Mouse (Mus musculus) embryonic fibroblast, embryonic 13.5 days (primary cell): Measurements from ENCODE around the gene Mettl17. TPM values are rescaled to one million over a fixed set of nuclear protein-coding genes. Genes with fewer than 3 reads are reported as not detected.

ENCODE experiments used
- H3K27ac ChIP-seq: 2 replicates; pipeline ENCODE4 v1.5.1; 2012; ENCODE audit warnings: low read length, control low read depth, inconsistent platforms; ENCODE audit not compliant: insufficient read depth
- H3K4me1 ChIP-seq: 2 replicates; pipeline ENCODE4 v1.6.1; 2011; ENCODE audit warnings: low read length; ENCODE audit not compliant: control insufficient read depth, insufficient read depth
- H3K4me3 ChIP-seq: 2 replicates; pipeline ENCODE4 v1.5.1; 2011; ENCODE audit warnings: mild to moderate bottlenecking, control low read depth, low read length; ENCODE audit not compliant: insufficient read depth
- CTCF ChIP-seq: IDR thresholded peaks from 2 replicates; pipeline ENCODE4 v1.5.1; 2011; ENCODE audit warnings: mild to moderate bottlenecking, control low read depth, low read length, moderate library complexity, borderline replicate concordance; ENCODE audit not compliant: insufficient read depth
- POLR2A ChIP-seq: IDR thresholded peaks from 2 replicates; pipeline ENCODE4 v1.6.1; 2011; ENCODE audit warnings: low read depth, mild to moderate bottlenecking, control low read depth, low read length, moderate library complexity
- polyA plus RNA-seq: library from polyadenylated mRNA; stranded (reverse); fragments of >200 nt; gene quantifications from 2 replicates; pipeline ENCODE4 v1.2.4, GENCODE M21; 2011; ENCODE audit warnings: low read depth; ENCODE audit not compliant: missing spikeins, insufficient read length

Mettl17 gene
- polyA plus RNA-seq, 1 experiment, result 16.7 TPM

DNA sequence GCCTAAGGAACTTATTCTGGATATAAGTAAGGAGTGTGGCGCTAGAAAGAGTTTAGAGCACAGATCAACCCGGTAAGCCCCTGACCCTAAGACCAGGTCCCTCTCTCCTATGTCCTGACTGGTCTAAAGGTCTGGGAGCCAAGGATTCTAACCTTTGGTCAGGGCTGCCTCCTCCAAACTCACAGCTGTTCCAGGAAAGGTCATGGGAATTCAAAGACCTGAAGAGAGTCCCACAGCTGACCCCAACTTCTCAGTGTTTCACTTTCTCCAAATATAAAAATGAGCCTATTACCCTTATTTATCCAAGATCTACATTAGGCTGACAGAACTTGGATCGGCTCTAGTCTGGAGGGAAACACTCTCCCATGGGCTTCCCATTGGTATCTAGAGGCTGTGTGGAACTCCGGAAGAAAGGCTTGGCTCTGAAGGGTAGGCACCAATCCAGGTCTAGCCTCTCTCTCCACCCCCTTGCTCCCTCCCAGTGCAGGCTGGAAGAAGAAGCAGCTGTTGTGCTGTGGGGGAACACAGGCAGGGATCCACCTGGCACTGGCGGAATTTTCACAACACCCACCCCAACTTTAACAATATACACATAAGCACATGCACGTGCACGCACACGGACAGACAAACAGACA is 44.8 kb downstream of the Mettl17 start:
- Histone ChIP-seq H3K4me1 (peaks cover 7% of the 10 kb centered on the region), H3K27ac (no peak overlapping the region), H3K4me3 (no peak overlapping the region)
- TF ChIP-seq POLR2A, result no peak
- no peak for TF ChIP-seq CTCF

DNA sequence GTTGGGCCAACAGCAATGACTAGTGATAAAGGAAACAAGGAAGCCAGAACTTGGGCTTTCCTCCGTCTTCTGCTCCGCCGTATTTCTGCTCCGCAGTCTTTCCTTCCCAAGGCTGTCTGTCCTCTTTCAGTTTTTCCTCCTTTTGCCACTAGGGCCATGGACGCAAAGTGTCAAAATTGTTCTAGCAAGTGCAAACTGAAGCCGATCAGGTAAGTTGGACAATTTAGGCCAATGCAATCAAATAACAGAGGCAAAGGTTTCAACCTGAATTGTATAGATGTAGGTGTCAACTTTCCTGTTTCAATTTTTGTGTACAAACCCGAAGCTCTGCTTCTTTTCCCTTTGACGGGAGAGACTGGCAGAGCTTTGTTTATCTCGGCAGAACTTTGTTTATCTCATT is 45.3 kb downstream of the Mettl17 start:
- Histone ChIP-seq H3K4me3 (no peak overlapping the region), H3K27ac (no peak overlapping the region), H3K4me1 (peaks cover 7% of the 10 kb centered on the region)
- TF ChIP-seq POLR2A (no peak), CTCF (no peak)

DNA sequence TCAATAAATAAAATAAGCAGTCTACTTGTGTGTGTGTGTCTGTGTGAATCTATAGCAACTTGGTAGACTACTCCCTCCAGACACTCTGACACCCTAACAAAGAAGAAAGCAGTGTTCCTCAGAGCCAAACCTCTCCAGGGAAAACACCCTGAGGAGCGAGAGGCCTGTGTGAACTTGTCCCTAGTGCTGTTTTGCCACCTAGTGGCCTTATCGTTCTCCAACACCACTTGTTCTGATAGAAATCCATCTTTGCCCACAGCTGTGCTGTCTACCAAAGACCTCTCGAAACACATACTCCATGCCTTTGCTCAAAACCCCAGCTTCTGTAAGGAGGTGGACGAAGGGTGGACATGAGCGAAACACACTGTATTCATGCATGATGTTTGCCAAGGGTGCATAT is 46.2 kb downstream of the Mettl17 start:
- Histone ChIP-seq H3K4me3 (no peak overlapping the region), H3K4me1 (peaks cover 7% of the 10 kb centered on the region), H3K27ac (no peak overlapping the region)
- no peak; the same call in 1 of the 2 replicates for TF ChIP-seq CTCF
- TF ChIP-seq POLR2A, result no peak

DNA sequence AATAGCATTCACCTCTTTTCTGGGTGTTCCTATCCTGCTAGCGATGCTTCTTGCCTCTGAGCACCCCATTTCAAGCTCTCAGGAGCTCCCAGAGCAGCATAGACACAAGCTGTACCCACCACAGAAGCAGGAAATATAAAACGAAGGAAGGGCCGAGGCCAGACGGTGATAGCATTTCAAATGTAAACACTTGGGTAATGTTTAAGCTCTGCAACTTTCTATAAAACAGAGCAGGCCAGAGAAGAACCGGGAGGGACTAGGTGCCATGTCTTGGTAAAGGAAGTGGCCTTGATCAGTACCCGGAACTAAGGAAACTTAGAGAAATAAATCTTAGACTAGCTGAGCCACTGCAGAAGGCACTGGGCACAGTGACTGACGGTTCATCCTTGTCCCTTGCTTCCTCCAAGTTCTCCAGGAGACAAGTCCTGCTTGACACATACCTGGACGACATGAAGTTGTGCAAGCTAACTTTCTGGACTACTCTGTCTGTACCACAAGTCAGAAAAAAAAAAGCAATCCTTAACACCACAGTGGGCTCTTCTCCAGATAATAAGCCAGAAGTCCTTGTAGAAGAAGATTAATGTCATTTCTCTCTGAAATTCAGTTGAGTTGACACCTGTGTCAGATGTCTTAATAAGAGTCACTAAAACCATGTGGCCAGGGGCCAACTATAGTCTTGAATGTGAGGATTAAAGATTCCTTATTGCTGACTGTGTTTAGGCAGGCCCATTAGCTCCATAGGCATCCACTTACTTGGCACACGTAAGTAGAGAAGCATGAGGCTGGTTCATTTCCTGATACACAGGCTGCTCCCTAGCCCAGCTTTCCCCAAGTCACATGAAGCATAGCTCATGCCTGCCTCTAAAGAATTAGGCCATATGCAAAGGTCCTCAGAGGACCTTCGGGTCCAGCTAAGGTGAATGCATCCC is 47.7 kb downstream of the Mettl17 start:
- Histone ChIP-seq H3K4me1 (peaks cover 7% of the 10 kb centered on the region), H3K27ac (peak overlapping the region; percentile 38), H3K4me3 (no peak overlapping the region)
- TF ChIP-seq POLR2A, result no peak
- no peak for TF ChIP-seq CTCF

DNA sequence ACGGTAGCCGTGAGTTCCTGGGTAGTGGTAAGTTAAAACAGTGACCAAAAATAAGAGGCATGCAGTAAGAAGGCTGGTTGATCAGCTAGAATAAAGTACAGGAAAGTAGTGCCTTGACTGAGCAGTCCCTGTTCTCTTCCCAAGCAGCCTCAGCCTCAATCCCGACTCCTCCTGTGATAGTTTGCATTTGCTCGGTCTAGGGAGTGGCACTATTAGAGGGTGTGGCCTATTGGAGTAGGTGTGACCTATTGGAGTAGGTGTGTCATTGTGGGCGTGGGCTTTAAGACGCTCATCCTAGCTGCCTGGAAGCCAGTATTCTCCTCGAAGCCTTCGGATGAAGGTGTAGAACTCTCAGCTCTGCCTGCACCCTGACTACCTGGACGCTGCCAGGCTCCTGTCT is 54.4 kb downstream of the Mettl17 start:
- Histone ChIP-seq H3K4me3 (no peak overlapping the region), H3K27ac (no peak overlapping the region), H3K4me1 (peaks cover 4% of the 10 kb centered on the region)
- TF ChIP-seq POLR2A (no peak), CTCF (no peak)

DNA sequence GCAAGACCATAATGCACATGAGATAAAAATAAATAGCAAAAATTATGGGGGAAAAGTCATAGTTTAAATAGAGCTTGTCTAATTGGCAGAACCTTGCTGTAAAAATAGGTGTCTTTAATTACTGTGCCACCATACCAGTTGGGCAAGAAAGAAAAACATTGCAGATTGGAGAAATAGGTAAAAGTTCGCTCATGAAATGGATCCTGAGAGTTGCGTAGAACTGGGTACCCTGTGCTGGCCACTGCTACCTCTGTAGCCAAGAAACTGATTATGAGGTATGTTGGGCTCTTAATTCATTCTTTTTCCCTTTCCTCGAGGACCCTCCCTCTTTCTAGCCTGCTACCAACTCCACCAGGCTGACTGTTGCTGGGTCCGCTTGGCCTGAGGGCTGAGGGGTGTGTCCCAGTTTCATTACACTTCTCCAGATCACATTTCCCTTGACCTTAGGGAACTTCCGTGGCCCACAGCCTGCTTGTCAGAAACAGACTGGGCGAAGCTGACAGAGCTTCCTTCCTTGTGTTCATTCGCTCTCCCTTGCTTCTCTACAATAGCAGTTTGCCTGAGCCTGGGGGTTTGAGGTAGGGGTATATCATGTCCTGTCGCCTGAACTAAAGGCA is 56.4 kb downstream of the Mettl17 start:
- H3K27ac ChIP-seq, result no peak overlapping the region
- H3K4me3 ChIP-seq, result no peak overlapping the region
- peaks cover 4% of the 10 kb centered on the region for H3K4me1 ChIP-seq
- no peak for TF ChIP-seq CTCF
- no peak for TF ChIP-seq POLR2A

DNA sequence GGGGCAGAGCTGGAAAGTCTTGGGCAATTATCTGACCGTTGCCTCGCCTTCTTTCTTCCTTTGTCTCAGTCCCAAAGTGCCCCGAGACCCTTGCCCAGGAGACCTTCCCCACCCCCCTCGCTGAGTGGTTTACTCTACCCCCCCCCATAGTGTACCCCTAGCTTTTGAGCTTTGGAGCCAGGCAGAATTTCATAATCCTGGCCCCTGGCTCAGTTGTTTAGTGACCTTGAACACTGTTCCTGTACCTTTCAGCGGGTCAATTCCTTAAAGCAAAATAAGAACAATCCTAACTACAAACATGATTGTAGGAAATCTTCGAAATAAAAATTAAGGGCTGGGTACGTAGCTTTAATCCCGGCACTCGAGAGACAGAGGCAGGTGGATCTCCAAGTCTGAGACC is 56.9 kb downstream of the Mettl17 start:
- no peak for TF ChIP-seq CTCF
- TF ChIP-seq POLR2A, result no peak
- Histone ChIP-seq H3K27ac (no peak overlapping the region), H3K4me3 (no peak overlapping the region), H3K4me1 (peaks cover 4% of the 10 kb centered on the region)

DNA sequence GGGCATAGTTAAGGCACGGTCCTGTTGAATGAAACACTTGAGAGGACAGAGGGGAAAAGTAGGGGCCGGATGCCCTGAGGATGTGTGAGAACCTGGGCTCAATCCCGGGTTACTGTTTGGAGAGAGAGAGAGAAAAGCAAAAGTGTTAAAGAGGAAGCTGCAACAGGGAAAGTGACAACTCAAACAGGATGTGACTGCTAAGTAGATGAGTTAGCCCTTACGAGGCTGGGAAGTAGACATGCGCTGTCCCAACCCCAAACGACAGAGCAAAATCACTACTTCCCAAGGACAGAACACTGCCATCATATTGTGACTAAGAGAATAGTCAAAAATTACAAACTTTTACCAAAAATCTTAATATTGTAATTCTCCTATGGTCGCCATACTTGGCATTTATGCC is 57.6 kb downstream of the Mettl17 start:
- no peak for TF ChIP-seq CTCF
- no peak for TF ChIP-seq POLR2A
- H3K27ac ChIP-seq, result no peak overlapping the region

More for the DNA sequence above, 57.6 kb downstream of the Mettl17 start:
- Histone ChIP-seq H3K4me3 (no peak overlapping the region), H3K4me1 (peaks cover 4% of the 10 kb centered on the region)

Other genes starting within 250 kb of the Mettl17 start
- not detected in 2 replicates for gene Gm4181, start 249.2 kb upstream of the Mettl17 start, polyA plus RNA-seq
- gene Gm17079, start 189.4 kb upstream of the Mettl17 start, polyA plus RNA-seq, result not detected in 2 replicates
- not detected in 2 replicates for gene Gm5800, start 167.7 kb upstream of the Mettl17 start, polyA plus RNA-seq
- not detected in 2 replicates for gene Ang4, start 111.3 kb upstream of the Mettl17 start, polyA plus RNA-seq
- gene AY358078, start 84.8 kb upstream of the Mettl17 start, polyA plus RNA-seq, result not detected in 2 replicates
- not detected in 2 replicates for gene Ear6, start 31.1 kb upstream of the Mettl17 start, polyA plus RNA-seq
- gene Slc39a2, start 8.0 kb downstream of the Mettl17 start, polyA plus RNA-seq, result 1.1 and 3.2 TPM in 2 replicates
- 7.2 and 17.2 TPM in 2 replicates for gene Ndrg2, start 29.3 kb downstream of the Mettl17 start, polyA plus RNA-seq
- gene Tppp2, start 33.6 kb downstream of the Mettl17 start, polyA plus RNA-seq, result not detected in 2 replicates
- not detected in 2 replicates for gene Rnase13, start 37.9 kb downstream of the Mettl17 start, polyA plus RNA-seq
- 109 and 119 TPM in 2 replicates for gene Arhgef40, start 99.9 kb downstream of the Mettl17 start, polyA plus RNA-seq
- gene Tmem253, start 130.8 kb downstream of the Mettl17 start, polyA plus RNA-seq, result 0.95 TPM in 1 of 2 replicates, not detected in the other
- gene Zfp219, start 135.9 kb downstream of the Mettl17 start, polyA plus RNA-seq, result 27.5 and 33.1 TPM in 2 replicates
- not detected in 2 replicates for gene Olfr221, start 157.6 kb downstream of the Mettl17 start, polyA plus RNA-seq
- 402 and 479 TPM in 2 replicates for gene Hnrnpc, start 219.2 kb downstream of the Mettl17 start, polyA plus RNA-seq
- gene Rpgrip1, start 225.9 kb downstream of the Mettl17 start, polyA plus RNA-seq, result 1.8 and 3.7 TPM in 2 replicates